Mouse (Mus musculus): ENCODE measurements at regions not wholly inside any gene's neighbourhood (a gene's known extent, or its start where the extent isn't known, plus 50 kb on each side); places are given as distances from the start of the nearest gene placed in this dataset.

- no peaks in the 10 kb centered on the region for H3K36me3 ChIP-seq (ENCODE audit: control insufficient read depth, insufficient read depth, low read length)
- no peak for ATAC-seq (ENCODE audit: low FRiP score, low TSS enrichment)
- WGBS: 40% methylated on average over 10 of the region's 10 CpGs
These were observed 614.7 kb upstream of the Gm10131 start for GRCm38 (mm10) chr8:34726145-34726767.

GRCm38 (mm10) chr8:34725546-34725945 lies 614.0 kb upstream of the Gm10131 start:
- no peak overlapping the region for H3K9ac ChIP-seq (ENCODE audit: low read depth, low read length)
- 64% methylated on average over 4 of the region's 4 CpGs for WGBS
- no peaks in the 10 kb centered on the region for H3K27me3 ChIP-seq (ENCODE audit: control insufficient read depth, insufficient read depth, low read length)
- H3K36me3 ChIP-seq (ENCODE audit: control insufficient read depth, insufficient read depth, low read length): no peaks in the 10 kb centered on the region
- ATAC-seq (ENCODE audit: low FRiP score, low TSS enrichment): no peak
- H3K27ac ChIP-seq (ENCODE audit: low read depth, low read length): no peak overlapping the region
- no peaks in the 10 kb centered on the region for H3K9me3 ChIP-seq (ENCODE audit: control insufficient read depth, low read length)
- H3K4me2 ChIP-seq (replicated peaks; ENCODE audit: low read depth, low read length): no peak overlapping the region
- H3K4me3 ChIP-seq (ENCODE audit: low read length): no peak overlapping the region
- H3K4me1 ChIP-seq (ENCODE audit: control insufficient read depth, insufficient read depth, low read length): 0 out of 2 replicates have a peak, but pooled peaks cover 8% of the 10 kb centered on the region

More at GRCm38 (mm10) chr8:34726145-34726767, 614.7 kb upstream of the Gm10131 start:
- Histone ChIP-seq H3K9ac (ENCODE audit: low read depth, low read length) (no peak overlapping the region), H3K27me3 (ENCODE audit: control insufficient read depth, insufficient read depth, low read length) (no peaks in the 10 kb centered on the region), H3K4me1 (ENCODE audit: control insufficient read depth, insufficient read depth, low read length) (0 out of 2 replicates have a peak, but pooled peaks cover 8% of the 10 kb centered on the region), H3K27ac (ENCODE audit: low read depth, low read length) (no peak overlapping the region), H3K4me3 (ENCODE audit: low read length) (no peak overlapping the region), H3K4me2 (replicated peaks; ENCODE audit: low read depth, low read length) (no peak overlapping the region), H3K9me3 (ENCODE audit: control insufficient read depth, low read length) (no peaks in the 10 kb centered on the region)

- Histone ChIP-seq H3K4me2 (replicated peaks; ENCODE audit: low read depth, low read length) (no peak overlapping the region), H3K4me3 (ENCODE audit: low read length) (no peak overlapping the region), H3K27me3 (ENCODE audit: control insufficient read depth, insufficient read depth, low read length) (no peaks in the 10 kb centered on the region), H3K9me3 (ENCODE audit: control insufficient read depth, low read length) (no peaks in the 10 kb centered on the region), H3K27ac (ENCODE audit: low read depth, low read length) (no peak overlapping the region), H3K9ac (ENCODE audit: low read depth, low read length) (no peak overlapping the region), H3K4me1 (ENCODE audit: control insufficient read depth, insufficient read depth, low read length) (no peaks in the 10 kb centered on the region), H3K36me3 (ENCODE audit: control insufficient read depth, insufficient read depth, low read length) (no peaks in the 10 kb centered on the region)
- WGBS: 70% methylated on average over 23 of the region's 23 CpGs
- no peak for ATAC-seq (ENCODE audit: low FRiP score, low TSS enrichment)
These were observed 598.6 kb upstream of the Gm10131 start for GRCm38 (mm10) chr8:34709911-34710733.

- H3K4me3 ChIP-seq (ENCODE audit: low read length): no peak overlapping the region
- no peaks in the 10 kb centered on the region for H3K36me3 ChIP-seq (ENCODE audit: control insufficient read depth, insufficient read depth, low read length)
- no peaks in the 10 kb centered on the region for H3K27me3 ChIP-seq (ENCODE audit: control insufficient read depth, insufficient read depth, low read length)
- H3K4me2 ChIP-seq (replicated peaks; ENCODE audit: low read depth, low read length): no peak overlapping the region
- no peaks in the 10 kb centered on the region for H3K9me3 ChIP-seq (ENCODE audit: control insufficient read depth, low read length)
- no peak overlapping the region for H3K27ac ChIP-seq (ENCODE audit: low read depth, low read length)
- H3K4me1 ChIP-seq (ENCODE audit: control insufficient read depth, insufficient read depth, low read length): no peaks in the 10 kb centered on the region
- ATAC-seq (ENCODE audit: low FRiP score, low TSS enrichment): no peak
- H3K9ac ChIP-seq (ENCODE audit: low read depth, low read length): no peak overlapping the region
- WGBS: 69% methylated on average over 11 of the region's 11 CpGs
These were observed 597.8 kb upstream of the Gm10131 start for GRCm38 (mm10) chr8:34709316-34709715.

- no peak for ATAC-seq (ENCODE audit: low FRiP score, low TSS enrichment)
- no peak overlapping the region for H3K4me3 ChIP-seq (ENCODE audit: low read length)
- no peaks in the 10 kb centered on the region for H3K36me3 ChIP-seq (ENCODE audit: control insufficient read depth, insufficient read depth, low read length)
- no peaks in the 10 kb centered on the region for H3K27me3 ChIP-seq (ENCODE audit: control insufficient read depth, insufficient read depth, low read length)
- no peaks in the 10 kb centered on the region for H3K4me1 ChIP-seq (ENCODE audit: control insufficient read depth, insufficient read depth, low read length)
- no peak overlapping the region for H3K4me2 ChIP-seq (replicated peaks; ENCODE audit: low read depth, low read length)
- H3K9ac ChIP-seq (ENCODE audit: low read depth, low read length): no peak overlapping the region
- no peaks in the 10 kb centered on the region for H3K9me3 ChIP-seq (ENCODE audit: control insufficient read depth, low read length)
- WGBS: 37% methylated on average over 8 of the region's 8 CpGs
- H3K27ac ChIP-seq (ENCODE audit: low read depth, low read length): no peak overlapping the region
These were observed 591.8 kb upstream of the Gm10131 start for GRCm38 (mm10) chr8:34703351-34703750.

- H3K36me3 ChIP-seq (ENCODE audit: control insufficient read depth, insufficient read depth, low read length): no peaks in the 10 kb centered on the region
- no peak overlapping the region for H3K27ac ChIP-seq (ENCODE audit: low read depth, low read length)
- H3K27me3 ChIP-seq (ENCODE audit: control insufficient read depth, insufficient read depth, low read length): no peaks in the 10 kb centered on the region
- H3K4me3 ChIP-seq (ENCODE audit: low read length): no peak overlapping the region
- ATAC-seq (ENCODE audit: low FRiP score, low TSS enrichment): no peak
- H3K9me3 ChIP-seq (ENCODE audit: control insufficient read depth, low read length): no peaks in the 10 kb centered on the region
- H3K4me2 ChIP-seq (replicated peaks; ENCODE audit: low read depth, low read length): no peak overlapping the region
- no peak overlapping the region for H3K9ac ChIP-seq (ENCODE audit: low read depth, low read length)
- H3K4me1 ChIP-seq (ENCODE audit: control insufficient read depth, insufficient read depth, low read length): no peaks in the 10 kb centered on the region
- WGBS: 94% methylated on average over 2 of the region's 2 CpGs
These were observed 591.3 kb upstream of the Gm10131 start for GRCm38 (mm10) chr8:34702806-34703205.

- H3K4me3 ChIP-seq (ENCODE audit: low read length): no peak overlapping the region
- no peaks in the 10 kb centered on the region for H3K36me3 ChIP-seq (ENCODE audit: control insufficient read depth, insufficient read depth, low read length)
- WGBS: 57% methylated on average over 4 of the region's 4 CpGs
- H3K27ac ChIP-seq (ENCODE audit: low read depth, low read length): no peak overlapping the region
- no peaks in the 10 kb centered on the region for H3K9me3 ChIP-seq (ENCODE audit: control insufficient read depth, low read length)
- no peak overlapping the region for H3K4me2 ChIP-seq (replicated peaks; ENCODE audit: low read depth, low read length)
- no peaks in the 10 kb centered on the region for H3K4me1 ChIP-seq (ENCODE audit: control insufficient read depth, insufficient read depth, low read length)
- no peak overlapping the region for H3K9ac ChIP-seq (ENCODE audit: low read depth, low read length)
- ATAC-seq (ENCODE audit: low FRiP score, low TSS enrichment): no peak
- no peaks in the 10 kb centered on the region for H3K27me3 ChIP-seq (ENCODE audit: control insufficient read depth, insufficient read depth, low read length)
These were observed 587.5 kb upstream of the Gm10131 start for GRCm38 (mm10) chr8:34699015-34699414.

- 86% methylated on average over 12 of the region's 12 CpGs for WGBS
- Histone ChIP-seq H3K9ac (ENCODE audit: low read depth, low read length) (no peak overlapping the region), H3K4me1 (ENCODE audit: control insufficient read depth, insufficient read depth, low read length) (no peaks in the 10 kb centered on the region), H3K9me3 (ENCODE audit: control insufficient read depth, low read length) (no peaks in the 10 kb centered on the region), H3K4me2 (replicated peaks; ENCODE audit: low read depth, low read length) (no peak overlapping the region), H3K4me3 (ENCODE audit: low read length) (no peak overlapping the region), H3K27ac (ENCODE audit: low read depth, low read length) (no peak overlapping the region), H3K27me3 (ENCODE audit: control insufficient read depth, insufficient read depth, low read length) (no peaks in the 10 kb centered on the region), H3K36me3 (ENCODE audit: control insufficient read depth, insufficient read depth, low read length) (no peaks in the 10 kb centered on the region)
- ATAC-seq (ENCODE audit: low FRiP score, low TSS enrichment): no peak
These were observed 584.8 kb upstream of the Gm10131 start for GRCm38 (mm10) chr8:34696365-34696764.

GRCm38 (mm10) chr8:34692606-34693005 lies 581.1 kb upstream of the Gm10131 start:
- Histone ChIP-seq H3K4me1 (ENCODE audit: control insufficient read depth, insufficient read depth, low read length) (no peaks in the 10 kb centered on the region), H3K27ac (ENCODE audit: low read depth, low read length) (no peak overlapping the region), H3K4me3 (ENCODE audit: low read length) (no peak overlapping the region), H3K27me3 (ENCODE audit: control insufficient read depth, insufficient read depth, low read length) (no peaks in the 10 kb centered on the region), H3K9ac (ENCODE audit: low read depth, low read length) (no peak overlapping the region), H3K36me3 (ENCODE audit: control insufficient read depth, insufficient read depth, low read length) (no peaks in the 10 kb centered on the region), H3K9me3 (ENCODE audit: control insufficient read depth, low read length) (no peaks in the 10 kb centered on the region), H3K4me2 (replicated peaks; ENCODE audit: low read depth, low read length) (no peak overlapping the region)
- WGBS: 64% methylated on average over 13 of the region's 13 CpGs
- ATAC-seq (ENCODE audit: low FRiP score, low TSS enrichment): no peak
